Mouse (Mus musculus): ENCODE measurements around the gene Gon7. TPM values are rescaled to one million over a fixed set of nuclear protein-coding genes. Genes with fewer than 3 reads are reported as not detected.

Gon7 gene
- polyA plus RNA-seq, 1 experiment: 12.4 TPM

- DNase-seq (ENCODE audit: extremely low spot score in 1 of 2, low spot score in 1 of 2): peak in 1 of 2 experiments; percentile 51
These were observed 14.5 kb downstream of the Gon7 start for GRCm38 (mm10) chr12:102743036-102743588.

GRCm38 (mm10) chr12:102742056-102742455, 15.5 kb downstream of the Gon7 start:
- no peak for DNase-seq (ENCODE audit: extremely low spot score in 1 of 2, low spot score in 1 of 2)

DNA sequence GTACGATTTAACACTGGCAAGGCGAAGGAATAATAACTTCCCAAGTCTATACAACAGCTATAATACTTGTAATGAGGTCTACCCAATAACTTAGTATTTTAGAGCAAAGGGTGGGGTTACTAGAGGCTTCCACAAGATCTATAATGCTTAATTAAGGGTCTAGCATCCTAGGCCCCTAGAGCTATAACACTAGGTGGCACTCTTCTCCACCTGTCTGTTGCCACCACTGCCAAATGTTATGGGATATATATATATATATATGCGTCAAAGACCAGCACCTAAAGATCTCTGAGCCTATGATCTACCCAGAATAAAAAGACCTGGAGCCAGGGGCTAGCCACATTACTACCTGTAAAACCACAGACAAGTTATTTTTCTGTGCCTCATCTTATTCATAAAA, 17.3 kb downstream of the Gon7 start:
- DNase-seq (ENCODE audit: extremely low spot score in 1 of 2, low spot score in 1 of 2): no peak

- no peak for DNase-seq (ENCODE audit: extremely low spot score in 1 of 2, low spot score in 1 of 2)
These were observed 18.5 kb downstream of the Gon7 start for GRCm38 (mm10) chr12:102739096-102739495.

DNA sequence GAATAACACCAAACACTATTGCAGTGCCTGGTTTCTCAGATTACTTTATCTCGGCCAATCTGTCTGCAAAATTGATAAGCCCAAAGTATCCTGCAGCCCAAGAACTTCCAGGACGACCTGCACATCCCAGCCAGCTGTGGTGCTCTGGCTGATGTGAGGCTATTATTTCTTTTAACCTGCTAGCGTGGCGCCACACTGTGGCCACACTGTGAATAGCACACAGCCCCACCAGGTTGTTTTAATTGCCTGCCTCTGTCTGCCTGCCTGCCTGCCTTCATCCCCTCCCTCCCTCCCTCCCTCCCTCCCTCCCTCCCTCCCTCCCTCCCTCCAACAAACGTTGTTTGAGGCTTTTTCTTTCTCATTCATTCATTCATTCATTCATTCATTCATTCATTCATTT, 24.2 kb downstream of the Gon7 start:
- DNase-seq (ENCODE audit: extremely low spot score in 1 of 2, low spot score in 1 of 2): peak in 1 of 2 experiments; percentile 66

- peak in 1 of 2 experiments; percentile 52 for DNase-seq (ENCODE audit: extremely low spot score in 1 of 2, low spot score in 1 of 2)
These were observed 26.6 kb downstream of the Gon7 start for GRCm38 (mm10) chr12:102730798-102731619.

DNA sequence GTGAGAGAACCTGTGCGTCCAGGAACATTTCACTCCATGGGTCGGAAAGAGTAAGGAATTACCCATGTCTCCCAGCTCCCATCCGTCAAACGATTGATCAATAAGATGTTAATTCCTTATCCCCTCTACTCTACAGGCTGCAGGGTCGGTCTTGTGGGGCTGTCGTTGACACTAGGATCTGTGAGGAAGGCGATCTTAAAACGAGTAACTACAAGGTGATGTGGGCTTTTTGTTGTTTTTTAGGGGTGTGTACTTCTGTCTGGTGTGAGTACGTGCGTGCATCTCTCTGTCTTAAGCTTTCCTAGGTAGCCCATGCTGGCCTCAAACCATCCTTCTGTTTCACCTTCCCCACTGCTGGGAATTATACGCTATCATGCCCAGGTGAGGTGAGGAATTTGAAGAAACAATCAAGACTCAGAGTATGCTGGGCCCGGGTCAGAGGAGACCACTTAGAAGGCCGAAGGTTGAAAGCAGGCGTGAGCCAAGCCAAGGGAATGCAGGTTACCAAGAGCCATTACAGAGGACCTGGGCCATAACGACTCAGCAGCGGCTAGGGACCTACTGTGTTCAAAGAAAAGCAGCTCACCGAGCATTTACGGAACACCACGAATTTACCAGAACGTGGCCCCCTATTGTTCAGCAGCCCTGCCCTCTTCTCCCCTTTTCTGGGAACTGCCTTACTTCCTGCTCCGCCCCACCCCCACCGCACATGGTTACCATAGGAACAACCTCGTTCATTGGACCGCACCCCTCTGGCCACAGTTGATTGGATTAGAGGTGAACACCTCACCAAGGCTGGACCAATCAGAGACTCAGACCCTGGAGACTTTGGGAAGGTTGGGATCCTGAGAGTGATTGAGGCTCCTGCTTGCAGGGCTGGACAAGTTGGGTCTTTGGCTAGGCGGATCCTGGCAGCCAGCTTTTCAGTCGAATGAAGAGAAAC, 27.5 kb downstream of the Gon7 start:
- DNase-seq (ENCODE audit: extremely low spot score in 1 of 2, low spot score in 1 of 2): peak; percentile 73 to 75

DNA sequence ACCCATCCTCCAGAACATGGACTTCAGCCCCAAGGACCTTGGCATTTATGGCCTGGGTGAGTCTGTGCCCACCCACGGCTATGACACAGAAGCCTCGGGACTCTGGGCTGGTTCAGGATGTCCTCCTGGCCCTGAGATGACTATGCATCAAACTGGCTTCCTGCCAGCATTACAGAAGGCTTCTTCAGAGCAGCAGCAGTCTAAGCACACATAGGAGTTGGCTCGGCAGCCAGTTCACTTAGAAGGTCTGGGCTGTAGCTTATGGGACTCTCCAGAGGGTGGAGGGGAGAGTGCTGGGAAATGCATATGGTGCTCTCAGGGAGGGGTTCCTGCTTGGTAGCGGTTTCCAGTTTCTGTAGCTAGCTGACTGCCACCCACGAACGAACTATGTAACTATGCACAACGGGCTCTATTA, 31.8 kb downstream of the Gon7 start:
- no peak for DNase-seq (ENCODE audit: extremely low spot score in 1 of 2, low spot score in 1 of 2)

GRCm38 (mm10) chr12:102725146-102725545, 32.5 kb downstream of the Gon7 start:
- no peak for DNase-seq (ENCODE audit: extremely low spot score in 1 of 2, low spot score in 1 of 2)

DNA sequence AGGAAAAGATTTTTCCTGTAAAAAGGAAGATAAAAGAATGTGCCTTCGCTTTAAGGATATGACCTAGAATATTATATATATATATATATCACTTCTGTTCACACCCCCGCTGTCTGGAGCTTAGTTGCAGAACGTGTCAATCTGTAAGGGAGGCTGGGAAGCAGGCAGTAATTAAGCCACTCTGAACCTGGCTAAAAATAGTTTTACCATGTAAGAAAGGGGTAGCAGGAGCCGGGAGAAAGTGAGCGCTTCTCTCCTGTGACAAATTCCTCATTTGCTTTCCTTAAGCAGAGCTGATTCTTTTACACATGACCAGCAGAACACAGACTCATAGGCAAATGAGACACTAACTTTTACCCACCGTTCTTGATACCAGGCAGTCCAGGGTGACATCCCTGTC, 33.7 kb downstream of the Gon7 start:
- DNase-seq (ENCODE audit: extremely low spot score in 1 of 2, low spot score in 1 of 2): peak in 1 of 2 experiments; percentile 76

GRCm38 (mm10) chr12:102722966-102723365, 34.6 kb downstream of the Gon7 start:
- no peak for DNase-seq (ENCODE audit: extremely low spot score in 1 of 2, low spot score in 1 of 2)

DNA sequence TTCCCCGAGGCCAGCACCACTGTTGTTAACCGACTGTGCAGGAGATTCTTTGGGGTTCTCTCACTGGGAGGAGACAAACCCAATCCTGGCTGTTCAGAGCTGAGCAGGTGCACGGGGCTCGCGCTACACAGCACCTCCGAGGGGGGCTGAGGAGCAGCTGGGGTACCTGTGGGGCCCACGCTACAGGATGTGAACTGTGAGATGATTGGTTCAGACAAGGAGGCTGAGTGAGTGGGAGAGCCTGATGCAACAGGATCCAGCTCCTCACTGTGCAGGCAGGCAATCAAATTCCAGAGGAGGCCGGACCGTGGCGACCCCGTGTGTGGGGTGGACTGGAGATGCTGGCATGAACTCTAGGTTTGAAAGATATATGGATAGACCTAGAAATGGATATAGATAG, 35.2 kb downstream of the Gon7 start:
- DNase-seq (ENCODE audit: extremely low spot score in 1 of 2, low spot score in 1 of 2): no peak

DNA sequence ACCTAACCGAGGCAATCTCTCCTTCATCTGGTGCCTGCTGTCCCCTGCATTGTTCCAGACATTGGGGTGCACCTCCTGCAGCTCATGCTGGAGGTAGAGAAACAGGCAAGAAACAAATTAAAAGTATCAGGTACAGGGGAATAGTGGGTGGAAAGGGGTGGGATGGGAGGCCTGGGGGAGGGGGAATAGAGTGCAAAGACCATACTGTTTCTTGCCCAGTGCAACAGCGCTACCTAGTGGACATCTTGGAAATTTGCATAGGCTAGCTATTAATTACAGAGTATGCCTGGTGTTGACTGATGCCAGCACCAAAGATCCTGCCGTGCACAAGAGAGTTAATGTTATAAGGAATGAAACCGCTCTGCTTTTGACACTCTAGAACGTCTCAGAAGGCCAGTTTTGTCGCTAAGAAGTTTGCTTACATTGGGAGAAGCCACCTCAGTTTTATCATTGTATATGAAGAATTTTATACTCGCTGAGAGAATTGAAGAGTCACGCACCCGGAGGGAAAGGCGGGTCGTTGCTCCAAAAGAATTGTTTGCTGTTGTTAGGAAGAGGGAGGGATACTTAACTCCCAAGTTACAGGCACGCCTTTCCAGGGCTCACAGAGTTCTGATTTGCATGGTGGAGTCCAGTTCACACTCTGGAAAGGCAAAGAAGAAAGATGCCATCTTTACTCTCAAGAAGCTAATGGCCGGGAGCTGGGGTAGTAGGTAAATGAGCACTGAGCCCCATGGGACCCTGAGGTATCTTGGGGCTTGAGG, 37.9 kb downstream of the Gon7 start:
- DNase-seq (ENCODE audit: extremely low spot score in 1 of 2, low spot score in 1 of 2): peak in 1 of 2 experiments; percentile 70

DNA sequence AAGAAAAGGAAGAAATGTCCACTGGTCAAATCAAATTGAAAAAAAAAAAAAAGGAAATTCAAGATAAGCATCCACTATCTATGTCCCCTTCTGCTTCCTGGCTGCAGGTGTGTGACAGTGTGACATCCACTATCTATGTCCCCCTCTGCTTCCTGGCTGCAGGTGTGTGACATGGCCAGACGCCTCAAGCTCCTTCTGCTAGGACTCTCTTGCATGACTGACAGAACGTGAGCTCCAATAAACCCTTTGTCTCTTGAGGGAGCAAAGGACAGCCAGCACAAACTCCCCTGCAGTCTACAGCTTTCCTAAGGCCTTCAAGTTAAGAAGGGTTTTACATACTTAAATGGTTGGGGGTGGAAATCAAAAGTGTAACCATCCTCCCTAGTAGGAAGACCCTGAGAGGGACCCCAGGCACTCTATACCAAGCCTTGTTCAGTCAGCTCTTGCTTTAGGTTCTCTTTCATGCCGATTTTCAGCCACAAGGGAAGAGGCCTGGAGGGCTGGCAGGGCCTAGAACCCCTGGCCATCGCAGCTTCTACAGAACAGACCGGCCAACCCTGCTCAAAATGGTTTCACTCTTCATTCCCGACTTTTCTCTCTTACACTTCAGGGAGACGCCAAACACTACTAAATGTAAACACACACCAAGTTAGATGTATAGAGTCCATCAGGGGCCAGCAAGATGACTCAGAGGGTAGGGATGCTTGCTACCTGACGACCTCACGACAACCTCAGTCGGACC, 42.8 kb downstream of the Gon7 start:
- no peak for DNase-seq (ENCODE audit: extremely low spot score in 1 of 2, low spot score in 1 of 2)

DNA sequence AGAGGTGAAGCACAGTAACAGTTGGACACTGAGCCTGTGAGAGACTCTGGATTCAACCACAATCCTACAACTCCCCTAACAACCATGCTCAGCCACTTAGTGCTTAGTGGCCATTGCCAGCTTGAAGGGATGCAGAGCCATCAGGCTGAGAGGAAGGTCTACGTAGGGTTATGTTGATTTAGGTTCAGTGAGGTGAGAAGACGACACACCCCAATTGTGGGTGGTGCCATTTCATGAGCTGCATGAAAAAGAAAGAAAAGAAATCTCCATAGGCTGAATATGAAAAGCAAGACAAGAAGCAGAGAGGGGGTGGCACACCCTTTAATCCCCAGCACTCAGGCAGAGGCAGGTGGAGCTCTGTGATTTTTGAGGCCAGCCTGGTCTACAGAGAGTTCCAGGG, 43.5 kb downstream of the Gon7 start:
- no peak for DNase-seq (ENCODE audit: extremely low spot score in 1 of 2, low spot score in 1 of 2)

GRCm38 (mm10) chr12:102713153-102713865, 44.3 kb downstream of the Gon7 start:
- DNase-seq (ENCODE audit: extremely low spot score in 1 of 2, low spot score in 1 of 2): no peak

DNA sequence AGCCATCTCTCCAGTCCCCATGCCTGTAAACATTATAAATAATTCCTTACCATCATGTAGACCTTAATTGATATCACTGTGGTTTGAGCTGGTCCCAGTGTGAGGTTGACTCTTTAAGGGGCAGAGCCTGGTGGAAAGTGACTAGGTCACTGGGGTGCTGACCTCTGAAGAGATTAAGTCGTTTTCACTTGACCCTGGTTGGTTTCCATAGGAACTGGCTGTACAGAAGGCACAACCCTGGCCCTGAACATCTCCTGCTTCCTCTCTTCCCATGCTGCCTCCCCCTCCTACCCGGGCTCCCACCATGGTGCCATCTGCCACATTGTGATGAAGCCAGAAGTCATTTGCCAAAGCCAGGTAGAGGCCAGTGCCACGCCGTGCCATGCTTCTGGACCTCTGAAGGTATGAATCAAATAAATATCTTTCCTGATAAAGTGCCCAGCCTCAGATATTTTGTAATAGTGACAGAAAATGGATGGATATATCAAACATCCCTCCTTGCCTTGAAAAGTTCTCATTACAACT, 46.7 kb downstream of the Gon7 start:
- DNase-seq (ENCODE audit: extremely low spot score in 1 of 2, low spot score in 1 of 2): no peak

- no peak for DNase-seq (ENCODE audit: extremely low spot score in 1 of 2, low spot score in 1 of 2)
These were observed 47.7 kb downstream of the Gon7 start for GRCm38 (mm10) chr12:102709896-102710295.

GRCm38 (mm10) chr12:102708220-102708619, 49.4 kb downstream of the Gon7 start:
- no peak for DNase-seq (ENCODE audit: extremely low spot score in 1 of 2, low spot score in 1 of 2)

Measured in frontal cortex, adult 2 months (tissue).